Mouse (Mus musculus): ENCODE measurements around the gene Tgfbr2. TPM values are rescaled to one million over a fixed set of nuclear protein-coding genes. Genes with fewer than 3 reads are reported as not detected.
"Not testable (repeated sequence)": the region's sequence is repeated elsewhere in the genome, so short reads cannot be mapped to it uniquely, and the experiment has no call there.

Tgfbr2 gene
- polyA plus RNA-seq, 1 experiment from 2014 or later = 35.9 TPM

GRCm38 (mm10) chr9:116071561-116071960 lies 103.6 kb downstream of the Tgfbr2 start:
- not testable (repeated sequence) for H3K27me3 ChIP-seq (ENCODE audit: insufficient read depth, low read length); H3K9ac ChIP-seq (replicated peaks; ENCODE audit: low read length); H3K4me3 ChIP-seq (ENCODE audit: low read length); H3K4me1 ChIP-seq (ENCODE audit: insufficient read depth, low read length); H3K4me2 ChIP-seq (replicated peaks; ENCODE audit: low read depth, low read length); H3K9me3 ChIP-seq (ENCODE audit: low read length); H3K27ac ChIP-seq (ENCODE audit: low read length); H3K36me3 ChIP-seq (ENCODE audit: insufficient read depth, low read length); ATAC-seq (ENCODE audit: low FRiP score, low TSS enrichment)
- 89% methylated on average over 1 of the region's 1 CpGs for WGBS

DNA sequence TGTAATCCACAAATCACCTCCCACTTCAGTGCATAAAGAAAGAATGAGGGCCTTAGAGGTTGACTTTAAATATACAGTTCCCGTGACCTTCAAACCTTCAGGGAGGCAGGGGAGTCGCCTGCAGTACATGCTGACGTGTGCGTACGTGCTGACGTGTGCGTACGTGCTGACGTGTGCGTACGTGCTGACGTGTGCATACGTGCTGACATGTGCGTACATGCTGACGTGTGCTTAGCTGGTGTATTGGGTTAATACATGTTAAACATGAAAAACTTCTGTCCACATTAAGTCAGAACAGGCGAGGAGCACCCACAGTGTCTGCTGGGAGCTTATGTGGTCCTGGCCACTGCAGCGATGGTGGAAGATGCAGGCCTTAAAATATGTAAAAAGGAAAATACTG lies 110.4 kb downstream of the Tgfbr2 start:
- H3K9me3 ChIP-seq (ENCODE audit: low read length) = no peaks in the 10 kb centered on the region
- H3K36me3 ChIP-seq (ENCODE audit: insufficient read depth, low read length) = no peaks in the 10 kb centered on the region
- H3K4me1 ChIP-seq (ENCODE audit: insufficient read depth, low read length) = no peaks in the 10 kb centered on the region
- ATAC-seq (ENCODE audit: low FRiP score, low TSS enrichment) = no peak
- no peaks in the 10 kb centered on the region for H3K27me3 ChIP-seq (ENCODE audit: insufficient read depth, low read length)
- no peak overlapping the region for H3K4me2 ChIP-seq (replicated peaks; ENCODE audit: low read depth, low read length)
- no peak overlapping the region for H3K4me3 ChIP-seq (ENCODE audit: low read length)
- no peak overlapping the region for H3K9ac ChIP-seq (replicated peaks; ENCODE audit: low read length)
- WGBS = 83% methylated on average over 17 of the region's 17 CpGs
- H3K27ac ChIP-seq (ENCODE audit: low read length) = no peak overlapping the region

GRCm38 (mm10) chr9:116060691-116061090 lies 114.5 kb downstream of the Tgfbr2 start:
- H3K4me1 ChIP-seq (ENCODE audit: insufficient read depth, low read length) = no peaks in the 10 kb centered on the region
- no peak for ATAC-seq (ENCODE audit: low FRiP score, low TSS enrichment)
- no peak overlapping the region for H3K27ac ChIP-seq (ENCODE audit: low read length)

GRCm38 (mm10) chr9:116059156-116059555 lies 116.0 kb downstream of the Tgfbr2 start:
- no peak for ATAC-seq (ENCODE audit: low FRiP score, low TSS enrichment)
- Histone ChIP-seq H3K4me2 (replicated peaks; ENCODE audit: low read depth, low read length) (no peak overlapping the region), H3K9ac (replicated peaks; ENCODE audit: low read length) (no peak overlapping the region), H3K4me1 (ENCODE audit: insufficient read depth, low read length) (no peaks in the 10 kb centered on the region), H3K9me3 (ENCODE audit: low read length) (0 out of 2 replicates have a peak, but pooled peaks cover 4% of the 10 kb centered on the region), H3K27ac (ENCODE audit: low read length) (no peak overlapping the region), H3K4me3 (ENCODE audit: low read length) (no peak overlapping the region), H3K36me3 (ENCODE audit: insufficient read depth, low read length) (no peaks in the 10 kb centered on the region), H3K27me3 (ENCODE audit: insufficient read depth, low read length) (no peaks in the 10 kb centered on the region)
- WGBS = 57% methylated on average over 4 of the region's 4 CpGs

More at GRCm38 (mm10) chr9:116060691-116061090, 114.5 kb downstream of the Tgfbr2 start:
- no peak overlapping the region for H3K9ac ChIP-seq (replicated peaks; ENCODE audit: low read length)
- H3K36me3 ChIP-seq (ENCODE audit: insufficient read depth, low read length) = no peaks in the 10 kb centered on the region
- WGBS = 16% methylated on average over 4 of the region's 4 CpGs
- no peaks in the 10 kb centered on the region for H3K27me3 ChIP-seq (ENCODE audit: insufficient read depth, low read length)
- no peak overlapping the region for H3K4me2 ChIP-seq (replicated peaks; ENCODE audit: low read depth, low read length)
- 0 out of 2 replicates have a peak, but pooled peaks cover 4% of the 10 kb centered on the region for H3K9me3 ChIP-seq (ENCODE audit: low read length)
- H3K4me3 ChIP-seq (ENCODE audit: low read length) = no peak overlapping the region

- no peaks in the 10 kb centered on the region for H3K36me3 ChIP-seq (ENCODE audit: insufficient read depth, low read length)
- no peaks in the 10 kb centered on the region for H3K27me3 ChIP-seq (ENCODE audit: insufficient read depth, low read length)
- no peak overlapping the region for H3K9ac ChIP-seq (replicated peaks; ENCODE audit: low read length)
- H3K4me1 ChIP-seq (ENCODE audit: insufficient read depth, low read length) = no peaks in the 10 kb centered on the region
- no peak overlapping the region for H3K4me2 ChIP-seq (replicated peaks; ENCODE audit: low read depth, low read length)
- H3K4me3 ChIP-seq (ENCODE audit: low read length) = no peak overlapping the region
- WGBS = 91% methylated on average over 4 of the region's 4 CpGs
- no peak for ATAC-seq (ENCODE audit: low FRiP score, low TSS enrichment)
- H3K27ac ChIP-seq (ENCODE audit: low read length) = no peak overlapping the region
- H3K9me3 ChIP-seq (ENCODE audit: low read length) = 0 out of 2 replicates have a peak, but pooled peaks cover 4% of the 10 kb centered on the region
Measured at GRCm38 (mm10) chr9:116058475-116058874, 116.7 kb downstream of the Tgfbr2 start.

DNA sequence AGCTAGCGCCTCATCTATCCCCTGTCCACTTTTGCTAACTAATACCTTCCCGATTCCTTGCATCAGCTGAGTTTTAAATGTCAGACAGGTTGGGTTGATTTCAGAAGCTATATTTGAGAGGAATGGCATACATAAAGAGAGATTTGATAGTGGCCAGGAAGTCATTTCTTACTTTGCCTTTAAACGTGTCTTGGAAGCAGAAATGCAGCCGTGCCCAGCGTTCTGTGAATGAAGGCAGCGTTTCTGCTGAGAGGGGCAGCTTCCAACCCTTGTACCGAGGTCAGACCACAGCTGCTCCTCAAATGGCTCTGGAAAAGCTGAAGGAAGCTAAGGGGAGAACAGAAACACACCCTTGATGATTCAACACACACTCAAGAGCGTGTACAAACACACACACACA lies 121.2 kb downstream of the Tgfbr2 start:
- H3K4me2 ChIP-seq (replicated peaks; ENCODE audit: low read depth, low read length) = peak overlapping the region; percentile 24; the same call in 1 of the 2 replicates
- no peak overlapping the region for H3K4me3 ChIP-seq (ENCODE audit: low read length)
- no peak overlapping the region for H3K9ac ChIP-seq (replicated peaks; ENCODE audit: low read length)
- H3K36me3 ChIP-seq (ENCODE audit: insufficient read depth, low read length) = no peaks in the 10 kb centered on the region
- H3K4me1 ChIP-seq (ENCODE audit: insufficient read depth, low read length) = no peaks in the 10 kb centered on the region
- H3K27ac ChIP-seq (ENCODE audit: low read length) = no peak overlapping the region
- ATAC-seq (ENCODE audit: low FRiP score, low TSS enrichment) = no peak
- 0 out of 2 replicates have a peak, but pooled peaks cover 4% of the 10 kb centered on the region for H3K9me3 ChIP-seq (ENCODE audit: low read length)
- no peaks in the 10 kb centered on the region for H3K27me3 ChIP-seq (ENCODE audit: insufficient read depth, low read length)
- 49% methylated on average over 8 of the region's 8 CpGs for WGBS

- WGBS = 92% methylated on average over 1 of the region's 1 CpGs
- H3K4me3 ChIP-seq (ENCODE audit: low read length) = no peak overlapping the region
- H3K9ac ChIP-seq (replicated peaks; ENCODE audit: low read length) = no peak overlapping the region
- no peaks in the 10 kb centered on the region for H3K4me1 ChIP-seq (ENCODE audit: insufficient read depth, low read length)
- ATAC-seq (ENCODE audit: low FRiP score, low TSS enrichment) = no peak
- H3K27ac ChIP-seq (ENCODE audit: low read length) = no peak overlapping the region
- H3K27me3 ChIP-seq (ENCODE audit: insufficient read depth, low read length) = no peaks in the 10 kb centered on the region
- H3K36me3 ChIP-seq (ENCODE audit: insufficient read depth, low read length) = no peaks in the 10 kb centered on the region
- H3K9me3 ChIP-seq (ENCODE audit: low read length) = no peaks in the 10 kb centered on the region
- H3K4me2 ChIP-seq (replicated peaks; ENCODE audit: low read depth, low read length) = no peak overlapping the region
Measured at GRCm38 (mm10) chr9:116049985-116050384, 125.2 kb downstream of the Tgfbr2 start.

DNA sequence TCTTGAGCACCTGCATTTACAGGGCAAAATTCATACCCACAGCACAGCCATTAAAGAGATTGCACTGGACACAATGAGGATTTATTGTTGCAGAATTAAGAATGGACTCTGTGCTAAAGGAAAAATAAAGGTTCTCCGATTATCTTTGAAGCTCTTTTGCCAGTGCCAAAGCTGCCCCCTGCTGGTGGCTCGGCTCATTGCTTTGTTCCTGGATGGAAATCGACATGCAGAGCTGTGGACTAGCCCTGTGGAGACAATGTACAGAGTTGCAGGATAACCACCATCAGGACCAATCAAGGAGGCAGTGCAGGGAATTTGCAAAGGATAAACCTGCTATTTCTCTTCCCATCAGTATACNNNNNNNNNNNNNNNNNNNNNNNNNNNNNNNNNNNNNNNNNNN lies 133.4 kb downstream of the Tgfbr2 start:
- no peaks in the 10 kb centered on the region for H3K27me3 ChIP-seq (ENCODE audit: insufficient read depth, low read length)
- H3K4me2 ChIP-seq (replicated peaks; ENCODE audit: low read depth, low read length) = no peak overlapping the region
- no peaks in the 10 kb centered on the region for H3K36me3 ChIP-seq (ENCODE audit: insufficient read depth, low read length)
- H3K4me1 ChIP-seq (ENCODE audit: insufficient read depth, low read length) = no peaks in the 10 kb centered on the region
- H3K9me3 ChIP-seq (ENCODE audit: low read length) = no peaks in the 10 kb centered on the region
- no peak overlapping the region for H3K9ac ChIP-seq (replicated peaks; ENCODE audit: low read length)
- H3K4me3 ChIP-seq (ENCODE audit: low read length) = no peak overlapping the region
- 5% methylated on average over 3 of the region's 3 CpGs for WGBS
- no peak overlapping the region for H3K27ac ChIP-seq (ENCODE audit: low read length)
- no peak for ATAC-seq (ENCODE audit: low FRiP score, low TSS enrichment)

DNA sequence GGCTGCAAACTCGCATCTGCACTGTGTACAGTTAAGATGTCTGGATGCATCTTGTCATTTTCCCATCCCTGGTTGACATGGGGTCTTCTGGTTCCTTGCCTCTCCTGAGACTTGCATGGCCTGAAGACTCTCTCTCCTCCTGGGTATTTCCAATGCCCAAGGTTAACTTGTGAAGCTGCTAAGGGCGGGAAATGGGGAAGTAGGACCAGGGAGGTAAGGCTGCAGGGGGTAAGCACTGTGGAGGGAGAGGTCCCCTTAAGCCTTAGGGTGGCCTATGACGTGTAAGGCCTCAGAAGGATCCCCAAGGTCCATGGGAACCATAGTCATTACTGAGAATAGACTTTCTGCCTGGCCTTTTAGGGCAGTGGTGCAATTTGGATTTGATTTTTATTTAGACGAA lies 133.8 kb downstream of the Tgfbr2 start:
- H3K27me3 ChIP-seq (ENCODE audit: insufficient read depth, low read length) = no peaks in the 10 kb centered on the region
- H3K4me2 ChIP-seq (replicated peaks; ENCODE audit: low read depth, low read length) = no peak overlapping the region
- H3K9ac ChIP-seq (replicated peaks; ENCODE audit: low read length) = no peak overlapping the region
- 68% methylated on average over 4 of the region's 4 CpGs for WGBS
- H3K9me3 ChIP-seq (ENCODE audit: low read length) = no peaks in the 10 kb centered on the region
- no peaks in the 10 kb centered on the region for H3K36me3 ChIP-seq (ENCODE audit: insufficient read depth, low read length)
- no peak; the same call in 1 of the 2 replicates for ATAC-seq (ENCODE audit: low FRiP score, low TSS enrichment)
- H3K4me1 ChIP-seq (ENCODE audit: insufficient read depth, low read length) = no peaks in the 10 kb centered on the region
- no peak overlapping the region for H3K4me3 ChIP-seq (ENCODE audit: low read length)
- H3K27ac ChIP-seq (ENCODE audit: low read length) = no peak overlapping the region

GRCm38 (mm10) chr9:116040852-116041251 lies 134.3 kb downstream of the Tgfbr2 start:
- not testable (repeated sequence) for H3K27ac ChIP-seq (ENCODE audit: low read length); H3K9me3 ChIP-seq (ENCODE audit: low read length); H3K4me1 ChIP-seq (ENCODE audit: insufficient read depth, low read length); H3K27me3 ChIP-seq (ENCODE audit: insufficient read depth, low read length); H3K4me2 ChIP-seq (replicated peaks; ENCODE audit: low read depth, low read length); ATAC-seq (ENCODE audit: low FRiP score, low TSS enrichment); H3K36me3 ChIP-seq (ENCODE audit: insufficient read depth, low read length); H3K4me3 ChIP-seq (ENCODE audit: low read length); H3K9ac ChIP-seq (replicated peaks; ENCODE audit: low read length)
- 91% methylated on average over 14 of the region's 14 CpGs for WGBS
